Mouse (Mus musculus) thymus, postnatal 14 days (tissue): ENCODE results near the gene Ell2.

Source experiments
- DNase-seq: peaks from one replicate; pipeline ENCODE4 v3.0.0; 2021

The Ell2 gene

GRCm38 (mm10) chr13:75818486-75818885, 111.9 kb downstream of the Ell2 start:
- DNase-seq: no peak

- no peak for DNase-seq
Measured at GRCm38 (mm10) chr13:75818945-75819706, 112.6 kb downstream of the Ell2 start.

DNA sequence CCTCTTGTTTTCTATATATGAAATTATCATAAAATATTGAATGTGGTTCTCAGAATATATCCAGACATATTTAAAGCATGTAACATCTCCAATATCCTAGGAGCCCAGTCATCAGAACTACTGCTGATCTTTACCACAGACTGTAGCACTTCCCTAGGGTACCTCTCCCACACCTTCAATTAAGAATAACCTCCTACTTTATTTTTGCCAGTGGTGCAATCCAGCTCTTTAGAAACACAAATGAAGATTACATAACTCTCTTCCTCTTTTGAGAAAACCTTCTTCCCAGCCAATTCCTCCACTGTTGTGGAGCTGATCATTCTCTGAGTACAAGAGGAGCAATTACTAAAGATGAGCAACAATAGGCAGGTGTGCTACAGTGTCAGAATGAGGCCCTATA, 113.3 kb downstream of the Ell2 start:
- DNase-seq: no peak
